Mouse (Mus musculus) megakaryocyte-erythroid progenitor cell, adult 5-6 weeks (primary cell): ENCODE measurements around the gene Hist1h4k. TPM values are rescaled to one million over a fixed set of nuclear protein-coding genes. Genes with fewer than 3 reads are reported as not detected.

Experiments
- ATAC-seq: replicated peaks from 2 replicates; pipeline ENCODE4 v1.8.0; 2016; ENCODE audit warnings: mild to moderate bottlenecking, inconsistent platforms; ENCODE audit not compliant: severe bottlenecking, poor library complexity, low FRiP score, low TSS enrichment
- total RNA-seq, 2 experiments: library from RNA; stranded (forward) in 1 of 2; stranded (reverse) in 1 of 2; fragments of 200-1000, 215-1000 nt in 1 of 2; fragments of >200 nt in 1 of 2; fragmentation: Nextera tagmentation in 1 of 2; gene quantifications; 2 replicates each; pipeline ENCODE4 v1.2.3; 2014 to 2017

Hist1h4k gene
- total RNA-seq, 2 experiments from 2014 or later, result 396 to 1,651 TPM

- ATAC-seq, result peak; percentile 53
Measured at GRCm38 (mm10) chr13:21778814-21779766, 28.8 kb upstream of the Hist1h4k start.

- ATAC-seq, result no peak
Measured at GRCm38 (mm10) chr13:21755707-21756106, 5.4 kb upstream of the Hist1h4k start.

- ATAC-seq, result peak; percentile 39
Measured at GRCm38 (mm10) chr13:21754294-21755001, 4.1 kb upstream of the Hist1h4k start.

- ATAC-seq, result peak; percentile 78
Measured at GRCm38 (mm10) chr13:21753524-21754285, 3.4 kb upstream of the Hist1h4k start, which contains the start of the genes Hist1h2ak and Hist1h2bn. Hist1h2ak (minus strand) TSS chr13:21753827. Hist1h2bn (plus strand) TSS chr13:21754123.

- ATAC-seq, result peak; percentile 9
Measured at GRCm38 (mm10) chr13:21753051-21753523, 2.8 kb upstream of the Hist1h4k start.

- ATAC-seq, result no peak
Measured at GRCm38 (mm10) chr13:21752356-21752755, 2.1 kb upstream of the Hist1h4k start.

GRCm38 (mm10) chr13:21751827-21752226 is 1.5 kb upstream of the Hist1h4k start:
- no peak for ATAC-seq

GRCm38 (mm10) chr13:21751417-21751816 is 1.1 kb upstream of the Hist1h4k start:
- ATAC-seq, result no peak

- peak; percentile 13 for ATAC-seq
Measured at GRCm38 (mm10) chr13:21749387-21750158, 732 bp downstream of the Hist1h4k start.

- no peak for ATAC-seq
Measured at GRCm38 (mm10) chr13:21745006-21745405, 5.3 kb downstream of the Hist1h4k start.

GRCm38 (mm10) chr13:21734906-21735767 is 15.2 kb downstream of the Hist1h4k start, which contains the start of gene Hist1h4j:
Hist1h4j (plus strand) TSS chr13:21735064.
- ATAC-seq, result peak; percentile 89

- peak; percentile 60 for ATAC-seq
Measured at GRCm38 (mm10) chr13:21734010-21734905, 16.0 kb downstream of the Hist1h4k start.

- no peak for ATAC-seq
Measured at GRCm38 (mm10) chr13:21733466-21733865, 16.8 kb downstream of the Hist1h4k start.

- no peak for ATAC-seq
Measured at GRCm38 (mm10) chr13:21729544-21729943, 20.8 kb downstream of the Hist1h4k start.

- peak; percentile 59 for ATAC-seq
Measured at GRCm38 (mm10) chr13:21727948-21728572, 22.2 kb downstream of the Hist1h4k start.
